Mouse (Mus musculus) heart, adult 2 months (tissue): ENCODE data around the gene Zfpm1.

ENCODE experiments used
- CTCF ChIP-seq: fragments of 200-600 bp; IDR thresholded peaks from 2 replicates; pipeline ENCODE4 v1.8.1; 2022; ENCODE audit warnings: antibody characterized with exemption, mild to moderate bottlenecking, moderate library complexity
- EP300 ChIP-seq: fragments of 200-500 bp; IDR thresholded peaks from 2 replicates; pipeline ENCODE4 v1.6.1; 2011; ENCODE audit warnings: low read depth, low read length, control low read depth; ENCODE audit not compliant: insufficient read depth
- POLR2A ChIP-seq: fragments of 200-500 bp; IDR thresholded peaks from 2 replicates; pipeline ENCODE4 v1.6.1; 2011; ENCODE audit warnings: mild to moderate bottlenecking, low read depth, low read length, control low read depth; ENCODE audit not compliant: insufficient read depth

DNA sequence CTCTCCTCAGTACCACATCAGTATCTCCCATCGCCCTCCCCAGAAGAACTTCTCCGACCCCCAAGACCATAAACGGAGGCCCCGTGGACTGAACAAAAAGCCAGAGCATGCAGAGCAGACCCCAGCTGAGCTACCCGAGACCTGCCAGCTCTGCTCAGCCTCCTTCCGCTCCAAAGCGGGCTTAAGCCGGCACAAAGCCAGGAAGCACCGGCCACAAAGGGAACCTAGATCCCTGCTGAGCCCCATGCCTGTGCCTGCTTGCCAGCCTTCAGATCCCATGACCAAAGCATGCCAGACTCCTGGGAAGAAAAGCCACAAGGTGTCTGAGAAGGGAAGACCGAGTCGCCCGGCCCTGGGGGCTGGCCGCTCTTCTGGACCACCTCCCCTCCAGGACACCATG is 15.1 kb upstream of the Zfpm1 start:
- TF ChIP-seq POLR2A, result no peak
- TF ChIP-seq CTCF, result no peak
- no peak for TF ChIP-seq EP300
